Mouse (Mus musculus) E14TG2a.4 (cell line): Measurements from ENCODE around the gene Trim38.
"Not testable (repeated sequence)": the region's sequence is repeated elsewhere in the genome, so short reads cannot be mapped to it uniquely, and the experiment has no call there.

ENCODE experiments used
- H3K27me3 ChIP-seq: 2 replicates; pipeline ENCODE4 v1.6.1; 2014; ENCODE audit warnings: low read length, control low read depth; ENCODE audit not compliant: insufficient read depth
- H3K36me3 ChIP-seq: 2 replicates; pipeline ENCODE4 v1.6.1; 2014; ENCODE audit warnings: low read length, control low read depth; ENCODE audit not compliant: insufficient read depth
- H3K4me1 ChIP-seq: replicated peaks from 2 replicates; pipeline ENCODE4 v1.6.1; 2014; ENCODE audit warnings: low read depth, low read length, control low read depth
- H3K4me3 ChIP-seq: replicated peaks from 2 replicates; pipeline ENCODE4 v1.5.1; 2014; ENCODE audit warnings: mild to moderate bottlenecking, low read length
- H3K9me3 ChIP-seq: 2 replicates; pipeline ENCODE4 v1.6.1; 2014; ENCODE audit warnings: low read length, control low read depth
- CTCF ChIP-seq: conservative IDR thresholded peaks from 2 replicates; pipeline ENCODE4 v1.5.1; 2014; ENCODE audit warnings: low read length
- NANOG ChIP-seq: IDR thresholded peaks from 2 replicates; pipeline ENCODE4 v1.6.1; 2014; ENCODE audit warnings: borderline replicate concordance, low read length, mixed read lengths
- POU5F1 ChIP-seq: IDR thresholded peaks from 2 replicates; pipeline ENCODE4 v1.6.1; 2014; ENCODE audit warnings: low read length, borderline replicate concordance

The Trim38 gene

DNA sequence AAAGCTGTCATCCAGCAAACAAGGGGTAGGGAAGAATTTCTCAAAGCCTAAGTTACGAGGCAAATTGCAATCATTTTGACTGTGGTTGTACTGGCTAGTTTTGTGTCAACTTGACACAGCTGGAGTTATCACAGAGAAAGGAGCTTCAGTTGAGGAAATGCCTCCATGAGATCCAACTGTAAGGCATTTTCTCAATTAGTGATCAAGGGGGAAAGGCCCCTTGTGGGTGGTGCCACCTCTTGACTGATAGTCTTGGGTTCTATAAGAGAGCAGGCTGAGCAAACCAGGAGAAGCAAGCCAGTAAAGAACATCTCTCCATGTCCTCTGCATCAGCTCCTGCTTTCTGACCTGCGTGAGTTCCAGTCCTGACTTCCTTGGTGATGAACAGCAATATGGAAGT is at the start of gene Trim38:
TSS of gene Trim38 (plus strand) at position 301 of the 400 bp plus-strand sequence.
- H3K4me1 ChIP-seq: peaks cover 47% of the 10 kb centered on the region
- not testable (repeated sequence) for H3K27me3 ChIP-seq, H3K9me3 ChIP-seq, H3K4me3 ChIP-seq, H3K36me3 ChIP-seq

GRCm38 (mm10) chr13:23724239-23724638 is 45.5 kb upstream of the Trim38 start:
- Histone ChIP-seq H3K9me3 (no peaks in the 10 kb centered on the region), H3K4me1 (peaks cover 4% of the 10 kb centered on the region; the same call in 1 of the 2 replicates), H3K4me3 (no peak overlapping the region), H3K27me3 (peaks cover 19% of the 10 kb centered on the region), H3K36me3 (no peaks in the 10 kb centered on the region)
- TF ChIP-seq NANOG: no peak
- TF ChIP-seq CTCF: no peak
- no peak for TF ChIP-seq POU5F1

GRCm38 (mm10) chr13:23725213-23725612 is 44.5 kb upstream of the Trim38 start:
- H3K36me3 ChIP-seq: no peaks in the 10 kb centered on the region
- peaks cover 5% of the 10 kb centered on the region; the same call in 1 of the 2 replicates for H3K4me1 ChIP-seq
- H3K4me3 ChIP-seq: no peak overlapping the region
- TF ChIP-seq CTCF (no peak), NANOG (no peak), POU5F1 (no peak)
- H3K27me3 ChIP-seq: peaks cover 21% of the 10 kb centered on the region
- no peaks in the 10 kb centered on the region for H3K9me3 ChIP-seq

GRCm38 (mm10) chr13:23728472-23729191 is 41.1 kb upstream of the Trim38 start:
- no peaks in the 10 kb centered on the region for H3K9me3 ChIP-seq
- no peaks in the 10 kb centered on the region for H3K36me3 ChIP-seq
- TF ChIP-seq NANOG (no peak), CTCF (no peak), POU5F1 (no peak)
- H3K27me3 ChIP-seq: peaks cover 21% of the 10 kb centered on the region
- peaks cover 5% of the 10 kb centered on the region; the same call in 1 of the 2 replicates for H3K4me1 ChIP-seq
- no peak overlapping the region for H3K4me3 ChIP-seq

GRCm38 (mm10) chr13:23729192-23729525 is 40.6 kb upstream of the Trim38 start:
- H3K4me3 ChIP-seq: no peak overlapping the region
- no peak for TF ChIP-seq CTCF
- no peak for TF ChIP-seq NANOG
- no peak for TF ChIP-seq POU5F1

DNA sequence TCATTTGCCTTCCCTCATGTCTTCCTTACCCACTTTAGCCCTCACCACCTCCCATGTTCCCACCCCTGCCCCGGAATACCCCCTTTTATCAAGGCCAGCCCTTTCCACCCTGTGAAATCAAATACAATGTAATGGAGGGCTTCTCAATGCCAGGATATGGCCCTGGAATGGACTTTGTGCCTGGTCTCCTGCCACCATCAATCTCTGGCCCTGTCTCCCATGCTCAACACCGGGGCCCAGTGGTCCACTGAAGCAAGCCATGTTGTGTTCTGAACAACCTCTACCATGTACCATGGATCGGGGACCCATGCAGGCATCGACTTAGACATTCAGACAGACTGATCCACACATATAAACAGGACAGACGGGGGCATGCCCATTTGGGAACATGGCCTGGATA is 40.0 kb upstream of the Trim38 start:
- no peak overlapping the region for H3K4me3 ChIP-seq
- peaks cover 5% of the 10 kb centered on the region; the same call in 1 of the 2 replicates for H3K4me1 ChIP-seq
- H3K27me3 ChIP-seq: peaks cover 17% of the 10 kb centered on the region
- TF ChIP-seq NANOG (no peak), CTCF (no peak), POU5F1 (no peak)
- no peaks in the 10 kb centered on the region for H3K9me3 ChIP-seq
- H3K36me3 ChIP-seq: no peaks in the 10 kb centered on the region

More at GRCm38 (mm10) chr13:23729192-23729525, 40.6 kb upstream of the Trim38 start:
- no peaks in the 10 kb centered on the region for H3K36me3 ChIP-seq
- peaks cover 5% of the 10 kb centered on the region; the same call in 1 of the 2 replicates for H3K4me1 ChIP-seq
- H3K9me3 ChIP-seq: no peaks in the 10 kb centered on the region
- H3K27me3 ChIP-seq: peaks cover 17% of the 10 kb centered on the region

- no peaks in the 10 kb centered on the region for H3K9me3 ChIP-seq
- H3K4me3 ChIP-seq: no peak overlapping the region
- TF ChIP-seq CTCF (no peak), POU5F1 (no peak)
- peaks cover 17% of the 10 kb centered on the region for H3K27me3 ChIP-seq
- no peaks in the 10 kb centered on the region for H3K36me3 ChIP-seq
- peaks cover 5% of the 10 kb centered on the region; the same call in 1 of the 2 replicates for H3K4me1 ChIP-seq
Observed at GRCm38 (mm10) chr13:23730479-23730878, 39.2 kb upstream of the Trim38 start.

DNA sequence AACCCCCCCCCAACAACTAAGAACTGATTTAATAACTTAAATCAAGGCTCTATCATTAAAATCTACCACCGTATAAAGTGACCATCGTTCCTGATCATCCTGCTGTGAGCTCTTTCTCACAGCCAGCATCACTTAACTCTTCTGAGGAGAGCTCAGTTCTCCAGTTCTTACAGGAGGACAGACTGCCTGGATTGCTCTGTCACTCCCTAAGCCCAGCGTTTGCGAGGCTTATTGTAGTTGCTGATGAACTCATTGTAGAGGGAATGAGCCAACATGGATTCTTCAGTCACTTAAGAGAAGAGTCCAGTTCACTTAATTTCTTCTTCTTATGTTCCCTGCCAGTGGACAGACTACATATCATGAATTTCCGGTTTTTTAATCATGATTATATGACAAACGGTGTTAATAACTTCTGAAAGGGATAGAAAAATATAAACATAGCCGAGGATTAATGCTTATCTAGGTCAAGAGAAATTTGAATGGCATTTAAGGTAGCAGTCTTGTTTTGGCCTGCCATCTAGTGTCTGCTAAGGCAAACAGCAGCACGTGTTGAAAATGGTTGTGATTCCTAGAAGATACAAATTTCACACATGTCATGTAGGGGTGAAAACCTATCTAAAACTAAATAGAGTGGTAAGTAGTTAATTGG is 37.4 kb upstream of the Trim38 start:
- H3K4me3 ChIP-seq: no peak overlapping the region
- H3K36me3 ChIP-seq: no peaks in the 10 kb centered on the region
- peaks cover 15% of the 10 kb centered on the region for H3K27me3 ChIP-seq
- TF ChIP-seq CTCF: peak; percentile 68
- TF ChIP-seq POU5F1: no peak
- H3K4me1 ChIP-seq: peaks cover 9% of the 10 kb centered on the region
- H3K9me3 ChIP-seq: no peaks in the 10 kb centered on the region

DNA sequence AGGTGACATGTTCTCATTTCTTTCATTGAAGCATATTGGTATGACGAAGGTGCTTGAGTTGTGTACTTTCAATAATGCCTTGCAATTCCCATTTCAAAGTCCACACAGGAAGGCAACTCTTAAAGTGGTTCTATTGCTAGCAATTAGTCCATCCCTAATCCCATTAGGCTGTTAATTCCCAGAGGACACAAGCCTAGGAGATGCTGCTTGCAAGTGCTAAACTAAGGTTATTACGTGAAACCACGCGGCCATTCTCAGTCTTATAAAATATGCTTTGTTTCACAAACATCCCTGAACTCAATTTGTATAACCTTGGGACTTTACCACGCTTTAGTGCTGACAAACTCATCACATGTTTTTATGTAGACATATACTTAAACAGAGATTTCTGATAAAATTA is 32.6 kb upstream of the Trim38 start:
- H3K4me1 ChIP-seq: peaks cover 13% of the 10 kb centered on the region
- H3K36me3 ChIP-seq: no peaks in the 10 kb centered on the region
- H3K4me3 ChIP-seq: no peak overlapping the region
- no peaks in the 10 kb centered on the region for H3K9me3 ChIP-seq
- TF ChIP-seq CTCF: no peak
- no peak for TF ChIP-seq POU5F1
- no peak for TF ChIP-seq NANOG
- H3K27me3 ChIP-seq: no peaks in the 10 kb centered on the region
